Mouse (Mus musculus): ENCODE measurements at regions not wholly inside any gene's neighbourhood (a gene's known extent, or its start where the extent isn't known, plus 50 kb on each side); places are given as distances from the start of the nearest gene placed in this dataset.
"Not testable (repeated sequence)": the region's sequence is repeated elsewhere in the genome, so short reads cannot be mapped to it uniquely, and the experiment has no call there.

DNA sequence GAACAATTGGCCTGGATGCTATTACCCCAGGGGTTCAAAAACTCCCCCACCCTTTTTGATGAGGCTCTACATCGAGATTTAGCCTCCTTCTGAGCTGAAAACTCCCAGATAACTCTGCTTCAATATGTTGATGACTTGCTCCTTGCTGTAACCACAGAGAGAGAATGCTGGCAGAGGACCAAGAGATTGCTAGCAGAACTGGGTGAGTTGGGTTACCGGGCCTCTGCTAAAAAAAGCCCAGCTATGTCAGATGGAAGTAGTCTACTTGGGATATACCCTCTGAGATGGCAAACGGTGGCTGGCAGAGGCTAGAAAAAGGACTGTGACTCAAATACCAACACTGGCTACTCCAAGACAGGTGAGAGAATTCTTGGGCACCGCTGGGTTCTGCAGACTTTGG lies 63.9 kb upstream of the Gm906 start:
- not testable (repeated sequence) for DNase-seq (ENCODE audit: low spot score)

GRCm38 (mm10) chr13:50322512-50322911 lies 72.4 kb upstream of the Gm906 start:
- peak; percentile 22 for DNase-seq (ENCODE audit: low spot score)

DNA sequence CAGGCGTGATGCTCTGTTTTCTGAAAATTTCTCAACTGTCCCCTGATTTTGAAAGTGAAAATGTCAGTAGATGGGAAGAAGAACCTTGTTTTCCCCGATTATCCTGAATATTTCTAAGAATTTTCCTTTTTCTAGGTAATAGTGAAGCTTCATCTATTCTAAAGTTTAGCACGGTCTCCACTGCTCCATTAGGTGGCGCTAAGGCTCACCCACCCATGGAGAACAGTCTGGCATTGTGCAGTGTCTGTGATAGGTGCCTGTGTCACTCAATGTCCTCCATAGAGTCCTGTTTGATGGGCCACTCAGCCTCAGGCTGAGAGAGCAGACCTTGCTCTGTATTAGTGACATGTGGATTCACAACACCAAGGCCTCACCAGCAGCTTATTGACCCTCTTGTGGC lies 78.5 kb upstream of the Gm906 start:
- no peak for DNase-seq (ENCODE audit: low spot score)

GRCm38 (mm10) chr13:50344121-50344520 lies 73.5 kb upstream of the Fbxw17 start:
- no peak for DNase-seq (ENCODE audit: low spot score)

DNA sequence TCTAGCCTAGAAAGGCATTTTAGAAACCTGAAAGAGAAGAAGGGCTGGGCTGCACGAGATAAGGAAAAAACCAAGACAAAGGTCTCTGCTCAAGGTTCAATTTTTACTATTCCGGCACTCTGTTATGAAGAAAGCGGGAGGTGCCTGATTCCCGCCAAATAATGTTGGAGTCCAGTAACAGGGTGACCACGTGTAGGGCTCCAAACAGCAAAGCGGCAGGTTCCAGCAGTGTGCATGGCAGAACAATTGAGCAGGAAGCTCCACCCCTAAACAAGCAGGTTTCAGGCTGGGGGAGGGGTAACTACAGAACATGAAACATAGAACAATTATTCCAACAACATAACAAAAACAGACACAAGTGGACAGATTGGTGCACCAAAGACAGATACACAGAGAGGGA lies 65.7 kb upstream of the Fbxw17 start:
- no peak for DNase-seq (ENCODE audit: low spot score)

- peak; percentile 4 for DNase-seq (ENCODE audit: low spot score)
Measured at GRCm38 (mm10) chr13:50355265-50355664, 62.4 kb upstream of the Fbxw17 start.

GRCm38 (mm10) chr13:50359536-50359935 lies 58.1 kb upstream of the Fbxw17 start:
- DNase-seq (ENCODE audit: low spot score), result no peak
